Mouse (Mus musculus) heart, embryonic 14.5 days (tissue): Measurements from ENCODE around the gene Tap2. TPM values are rescaled to one million over a fixed set of nuclear protein-coding genes. Genes with fewer than 3 reads are reported as not detected.

Source experiments
- ATAC-seq: fragments of 200-750 bp; cut with Nextera tagmentation; 2 replicates; pipeline ENCODE4 v1.8.0; 2017; ENCODE audit warnings: low read depth, moderate TSS enrichment; ENCODE audit not compliant: insufficient number of reproducible peaks, insufficient read depth, low FRiP score
- H3K27ac ChIP-seq, 2 experiments: fragments of 200-500 bp in 1 of 2; fragments of 300-500 bp in 1 of 2; sonication (generic) in 1 of 2; replicated peaks in 1 of 2; 2 replicates each; pipeline ENCODE4 v1.5.1; 2012 to 2014; ENCODE audit warnings: low read depth in 2 of 2, low read length in 2 of 2, control low read depth in 1 of 2, mild to moderate bottlenecking in 1 of 2, mixed read lengths in 1 of 2; ENCODE audit not compliant: control insufficient read depth in 1 of 2, insufficient read depth in 1 of 2
- H3K27me3 ChIP-seq: fragments of 300-500 bp; sonication (generic); 2 replicates; pipeline ENCODE4 v1.6.1; 2014; ENCODE audit warnings: mild to moderate bottlenecking, low read length, control low read depth; ENCODE audit not compliant: control insufficient read depth, insufficient read depth
- H3K36me3 ChIP-seq: fragments of 300-500 bp; sonication (generic); 2 replicates; pipeline ENCODE4 v1.6.1; 2014; ENCODE audit warnings: mild to moderate bottlenecking, control low read depth, low read length, mixed read lengths; ENCODE audit not compliant: control insufficient read depth, insufficient read depth
- H3K4me1 ChIP-seq, 2 experiments: fragments of 200-500 bp in 1 of 2; fragments of 300-500 bp in 1 of 2; sonication (generic) in 1 of 2; 2 replicates each; pipeline ENCODE4 v1.6.1; 2012 to 2014; ENCODE audit warnings: low read length in 2 of 2, control low read depth in 1 of 2, mixed read lengths in 1 of 2; ENCODE audit not compliant: control insufficient read depth in 2 of 2, insufficient read depth in 2 of 2
- H3K4me2 ChIP-seq: fragments of 300-500 bp; sonication (generic); 2 replicates; pipeline ENCODE4 v1.6.1; 2014; ENCODE audit warnings: mild to moderate bottlenecking, low read length
- H3K4me3 ChIP-seq, 2 experiments: fragments of 200-500 bp in 1 of 2; fragments of 300-500 bp in 1 of 2; sonication (generic) in 1 of 2; 2 replicates each; pipeline ENCODE4 v1.5.1; 2012 to 2014; ENCODE audit warnings: low read length in 2 of 2, mild to moderate bottlenecking in 2 of 2, control low read depth in 1 of 2, low read depth in 1 of 2, moderate library complexity in 1 of 2; ENCODE audit not compliant: control insufficient read depth in 1 of 2, insufficient read depth in 1 of 2
- H3K9ac ChIP-seq: fragments of 300-500 bp; sonication (generic); 2 replicates; pipeline ENCODE4 v1.6.1; 2014; ENCODE audit warnings: mild to moderate bottlenecking, low read length
- H3K9me3 ChIP-seq: fragments of 300-500 bp; sonication (generic); 2 replicates; pipeline ENCODE4 v1.6.1; 2016; ENCODE audit warnings: low read length, control low read depth; ENCODE audit not compliant: control insufficient read depth
- WGBS: fragments of 180-500 bp; shearing (Covaris S2); extraction: QIAGEN DNeasy Blood & Tissue Kit; methylation state at CpG from one replicate; pipeline ENCODE4 v1.1.7; 2014; 5-methylcytosine and 5-hydroxymethylcytosine counted together
- polyA plus RNA-seq: library from polyadenylated mRNA; unstranded; fragments of >200 nt; fragmentation: Nextera tagmentation; extraction: Ambion mirVana; gene quantifications from 2 replicates; pipeline ENCODE4 v1.2.1, GENCODE M21; 2014

Gene Tap2
- polyA plus RNA-seq, 1 experiment from 2014 or later, result 2.1 TPM

GRCm38 (mm10) chr17:34256501-34256900 is 53.2 kb downstream of the Tap2 start:
- H3K9me3 ChIP-seq, result 0 out of 2 replicates have a peak, but pooled peaks cover 2% of the 10 kb centered on the region
- H3K4me2 ChIP-seq, result no peak overlapping the region
- no peaks in the 10 kb centered on the region for H3K36me3 ChIP-seq
- H3K27me3 ChIP-seq, result no peaks in the 10 kb centered on the region; the same call in 1 of the 2 replicates
- H3K27ac ChIP-seq, result no peak overlapping the region
- H3K4me3 ChIP-seq, result no peak overlapping the region
- ATAC-seq, result no peak
- 73% methylated on average over 5 of the region's 5 CpGs for WGBS
- no peak overlapping the region for H3K9ac ChIP-seq
- no peaks in the 10 kb centered on the region for H3K4me1 ChIP-seq

GRCm38 (mm10) chr17:34257594-34258375 is 54.5 kb downstream of the Tap2 start, which contains the start of gene H2-Ab1:
TSS of gene H2-Ab1 (plus strand) at chr17:34257689.
- H3K9me3 ChIP-seq, result 0 out of 2 replicates have a peak, but pooled peaks cover under 1% of the 10 kb centered on the region
- no peaks in the 10 kb centered on the region for H3K4me1 ChIP-seq
- H3K9ac ChIP-seq, result no peak within 1 kb of the TSS
- H3K4me2 ChIP-seq, result no peak within 1 kb of the TSS
- H3K4me3 ChIP-seq, result no peak within 1 kb of the TSS
- H3K36me3 ChIP-seq, result no peaks in the 10 kb centered on the region
- H3K27me3 ChIP-seq, result peaks cover 5% of the 10 kb centered on the region
- 65% methylated on average over 11 of the region's 11 CpGs for WGBS
- no peak within 1 kb of the TSS for H3K27ac ChIP-seq
- ATAC-seq, result no peak

- Histone ChIP-seq H3K36me3 (no peaks in the 10 kb centered on the region), H3K4me3 (no peak overlapping the region), H3K4me1 (peaks cover 5 to 12% of the 10 kb centered on the region in 2 experiments; a peak in 3 of 4 replicates), H3K9me3 (no peaks in the 10 kb centered on the region), H3K4me2 (no peak overlapping the region), H3K27ac (no peak overlapping the region), H3K9ac (no peak overlapping the region), H3K27me3 (peaks cover 16% of the 10 kb centered on the region)
- 60% methylated on average over 5 of the region's 5 CpGs for WGBS
- no peak for ATAC-seq
Measured at GRCm38 (mm10) chr17:34260551-34260950, 57.2 kb downstream of the Tap2 start.

- H3K9me3 ChIP-seq, result no peaks in the 10 kb centered on the region
- H3K4me1 ChIP-seq, result peaks cover 5 to 12% of the 10 kb centered on the region in 2 experiments; a peak in 3 of 4 replicates
- 17% methylated on average over 4 of the region's 4 CpGs for WGBS
- peaks cover 16% of the 10 kb centered on the region for H3K27me3 ChIP-seq
- H3K36me3 ChIP-seq, result no peaks in the 10 kb centered on the region
- H3K9ac ChIP-seq, result no peak overlapping the region
- no peak overlapping the region for H3K4me3 ChIP-seq
- H3K27ac ChIP-seq, result no peak overlapping the region
- peak; percentile 50; the same call in 1 of the 2 replicates for ATAC-seq
- no peak overlapping the region for H3K4me2 ChIP-seq
Measured at GRCm38 (mm10) chr17:34261502-34261901, 58.2 kb downstream of the Tap2 start.

- 0 out of 2 replicates have a peak, but pooled peaks have one; percentile 55 for ATAC-seq
- H3K36me3 ChIP-seq, result no peaks in the 10 kb centered on the region
- peak overlapping the region; percentile 47 for H3K9ac ChIP-seq
- peak overlapping the region; percentile 97 for H3K4me2 ChIP-seq
- H3K27me3 ChIP-seq, result peaks cover 16% of the 10 kb centered on the region
- H3K27ac ChIP-seq, result no peak overlapping the region
- WGBS, result 0% methylated on average over 8 of the region's 8 CpGs
- peak overlapping the region; percentile 60 to 62 for H3K4me3 ChIP-seq
- H3K9me3 ChIP-seq, result no peaks in the 10 kb centered on the region
- H3K4me1 ChIP-seq, result peaks cover 5 to 12% of the 10 kb centered on the region in 2 experiments; a peak in 3 of 4 replicates
Measured at GRCm38 (mm10) chr17:34263068-34263467, 59.7 kb downstream of the Tap2 start.

GRCm38 (mm10) chr17:34263811-34264371 is 60.6 kb downstream of the Tap2 start:
- WGBS, result 5% methylated on average over 14 of the region's 14 CpGs
- Histone ChIP-seq H3K27me3 (peaks cover 16% of the 10 kb centered on the region; the same call in 1 of the 2 replicates), H3K9ac (peak overlapping the region; percentile 77; the same call in 1 of the 2 replicates), H3K4me1 (peaks cover 5 to 12% of the 10 kb centered on the region in 2 experiments; a peak in 3 of 4 replicates), H3K36me3 (no peaks in the 10 kb centered on the region), H3K9me3 (no peaks in the 10 kb centered on the region), H3K4me2 (peak overlapping the region; percentile 97), H3K27ac (no peak overlapping the region), H3K4me3 (peak overlapping the region; percentile 60 to 62)
- ATAC-seq, result no peak

GRCm38 (mm10) chr17:34264452-34265351 is 61.4 kb downstream of the Tap2 start:
- Histone ChIP-seq H3K27ac (no peak overlapping the region), H3K4me1 (peaks cover 5 to 12% of the 10 kb centered on the region in 2 experiments; a peak in 3 of 4 replicates), H3K36me3 (no peaks in the 10 kb centered on the region), H3K4me2 (peak overlapping the region; percentile 97), H3K4me3 (peak overlapping the region; percentile 50 to 60), H3K27me3 (peaks cover 16% of the 10 kb centered on the region; the same call in 1 of the 2 replicates), H3K9me3 (no peaks in the 10 kb centered on the region), H3K9ac (peak overlapping the region; percentile 77)
- WGBS, result 2% methylated on average over 88 of the region's 93 CpGs
- ATAC-seq, result no peak
